ENCODE assay signal across 21 mouse cellular contexts in genomic region chr6:113263531-113263930, GRCm38 (mm10). TPM values are rescaled to one million over a fixed set of nuclear protein-coding genes. Genes with fewer than 3 reads are reported as not detected.
"Had no signal": no experiment of that assay in that cellular context is flagged by ENCODE, and none has a peak within 500 bp of the region (broad histone marks: within the 10 kb centered on the region; RNA-seq: fewer than 3 reads in every experiment).

No protein-coding gene starts in this region.

- DNase-seq: kidney, adult 8-10 months; kidney, postnatal 10 days; kidney, postnatal 36 days; layer of hippocampus, postnatal 36 days; liver, embryonic 13.5 days; lung, adult 2 months; lung, postnatal 14 days; lung, postnatal 4 days; right cerebral cortex, adult 18-20 months; right cerebral cortex, postnatal 14 days; right cerebral cortex, postnatal 4 days; thymus, adult 2 months; thymus, postnatal 14 days; thymus, postnatal 4 days had no signal

- H3K4me1 ChIP-seq: kidney, embryonic 15.5 days; liver, embryonic 13.5 days; midbrain, embryonic 12.5 days; neural tube, embryonic 12.5 days; neural tube, embryonic 15.5 days had no signal

- H3K9me3 ChIP-seq: kidney, embryonic 15.5 days; liver, embryonic 13.5 days; midbrain, embryonic 12.5 days; neural tube, embryonic 12.5 days; neural tube, embryonic 15.5 days had no signal

- H3K9ac ChIP-seq: kidney, embryonic 15.5 days; liver, embryonic 13.5 days; midbrain, embryonic 12.5 days; neural tube, embryonic 12.5 days; neural tube, embryonic 15.5 days had no signal

- H3K4me2 ChIP-seq: kidney, embryonic 15.5 days; liver, embryonic 13.5 days; midbrain, embryonic 12.5 days; neural tube, embryonic 12.5 days; neural tube, embryonic 15.5 days had no signal

- H3K27ac ChIP-seq: kidney, embryonic 15.5 days; left cerebral cortex, adult 2 months; liver, embryonic 13.5 days; midbrain, embryonic 12.5 days; neural tube, embryonic 12.5 days; neural tube, embryonic 15.5 days; stomach, postnatal 0 days had no signal

- H3K4me3 ChIP-seq: kidney, embryonic 15.5 days; left cerebral cortex, adult 2 months; liver, embryonic 13.5 days; midbrain, embryonic 12.5 days; neural tube, embryonic 12.5 days; neural tube, embryonic 15.5 days had no signal

- H3K27me3 ChIP-seq: kidney, embryonic 15.5 days; liver, embryonic 13.5 days; midbrain, embryonic 12.5 days; neural tube, embryonic 12.5 days; neural tube, embryonic 15.5 days had no signal

RNA-seq across cellular contexts. Expression of gene Cpne9, which starts 18.6 kb away (rescaled TPM):
- total RNA-seq: liver, adult 2 months had no signal
- polyA plus RNA-seq: liver, adult 2 months; liver, embryonic 13.5 days; stomach, postnatal 0 days had no signal
